Mouse (Mus musculus) C2C12 (cell line): ENCODE results near the gene Timp3. TPM values are rescaled to one million over a fixed set of nuclear protein-coding genes. Genes with fewer than 3 reads are reported as not detected.

Experiments
- H3K27me3 ChIP-seq: one replicate; pipeline ENCODE4 v1.6.1; 2011; ENCODE audit not compliant: control insufficient read depth, insufficient read depth, insufficient read length
- H3K36me3 ChIP-seq: one replicate; pipeline ENCODE4 v1.6.1; 2011; ENCODE audit not compliant: control insufficient read depth, insufficient read depth
- H3K4me3 ChIP-seq: one replicate; pipeline ENCODE4 v1.5.1; 2011; ENCODE audit warnings: mild to moderate bottlenecking, control low read depth; ENCODE audit not compliant: poor library complexity, insufficient read depth, severe bottlenecking
- H3K79me2 ChIP-seq: one replicate; pipeline ENCODE4 v1.6.1; 2011; ENCODE audit not compliant: control insufficient read depth, insufficient read depth
- H3K79me3 ChIP-seq: one replicate; pipeline ENCODE4 v1.6.1; 2011; ENCODE audit warnings: low read depth, control low read depth
- H3ac ChIP-seq: one replicate; pipeline ENCODE3; 2011; ENCODE audit warnings: low read depth; ENCODE audit not compliant: control insufficient read depth, insufficient read length
- CEBPB ChIP-seq: IDR thresholded peaks from one replicate; pipeline ENCODE4 v1.6.1; 2011; ENCODE audit warnings: low read depth, mild to moderate bottlenecking, control low read depth, moderate library complexity
- CTCF ChIP-seq: IDR thresholded peaks from one replicate; pipeline ENCODE4 v1.5.1; 2011; ENCODE audit not compliant: control insufficient read depth, insufficient read depth, insufficient read length
- FOSL1 ChIP-seq: IDR thresholded peaks from one replicate; pipeline ENCODE4 v1.8.0; 2011; ENCODE audit warnings: mild to moderate bottlenecking, low read length; ENCODE audit not compliant: poor library complexity, insufficient read depth, severe bottlenecking
- MAX ChIP-seq: IDR thresholded peaks from one replicate; pipeline ENCODE4 v1.6.1; 2011; ENCODE audit warnings: mild to moderate bottlenecking, control low read depth
- MYOD1 ChIP-seq: IDR thresholded peaks from one replicate; pipeline ENCODE4 v1.6.1; 2011; ENCODE audit warnings: low read depth; ENCODE audit not compliant: control insufficient read depth, insufficient read length
- MYOG ChIP-seq: IDR thresholded peaks from one replicate; pipeline ENCODE4 v1.6.1; 2011; ENCODE audit not compliant: control insufficient read depth, insufficient read length; ENCODE audit errors: extremely low read depth
- USF1 ChIP-seq: IDR thresholded peaks from one replicate; pipeline ENCODE4 v1.6.1; 2011; ENCODE audit warnings: low read depth, mild to moderate bottlenecking, control low read depth, moderate library complexity
- polyA plus RNA-seq: library from polyadenylated mRNA; unstranded; fragments of >200 nt; fragmentation: generic; extraction: Trizol; gene quantifications from one replicate; pipeline ENCODE4 v1.2.1, GENCODE M21; 2012; ENCODE audit warnings: missing spikeins

Timp3 gene
- polyA plus RNA-seq, 1 experiment = 57.7 TPM

- Histone ChIP-seq H3K79me3 (no peaks in the 10 kb centered on the region), H3K36me3 (no peaks in the 10 kb centered on the region), H3K4me3 (no peak overlapping the region), H3K27me3 (no peaks in the 10 kb centered on the region), H3ac (no peak overlapping the region), H3K79me2 (no peaks in the 10 kb centered on the region)
- TF ChIP-seq FOSL1 (no peak), USF1 (no peak), CEBPB (no peak), MYOD1 (no peak), MAX (no peak), CTCF (no peak), MYOG (no peak)
Measured at GRCm38 (mm10) chr10:86392399-86392798, 92.2 kb downstream of the Timp3 start.

- no peaks in the 10 kb centered on the region for H3K36me3 ChIP-seq
- H3K79me2 ChIP-seq = no peaks in the 10 kb centered on the region
- TF ChIP-seq FOSL1 (no peak), CTCF (no peak), MAX (no peak), CEBPB (no peak), MYOD1 (no peak), MYOG (no peak), USF1 (no peak)
- no peaks in the 10 kb centered on the region for H3K27me3 ChIP-seq
- no peaks in the 10 kb centered on the region for H3K79me3 ChIP-seq
- H3K4me3 ChIP-seq = no peak overlapping the region
- H3ac ChIP-seq = no peak overlapping the region
Measured at GRCm38 (mm10) chr10:86397577-86398346, 97.6 kb downstream of the Timp3 start.

GRCm38 (mm10) chr10:86398347-86398720 is 98.2 kb downstream of the Timp3 start:
- Histone ChIP-seq H3K27me3 (no peaks in the 10 kb centered on the region), H3K79me3 (no peaks in the 10 kb centered on the region), H3ac (no peak overlapping the region), H3K36me3 (no peaks in the 10 kb centered on the region), H3K4me3 (no peak overlapping the region), H3K79me2 (no peaks in the 10 kb centered on the region)
- no peak for TF ChIP-seq CTCF
- TF ChIP-seq CEBPB = no peak
- TF ChIP-seq MYOG = no peak
- TF ChIP-seq FOSL1 = no peak
- TF ChIP-seq MYOD1 = no peak
- TF ChIP-seq MAX = no peak
- TF ChIP-seq USF1 = no peak

Other genes with a start within 250 kb of the Timp3 start
- 0.20 TPM for gene Syn3, start 198.5 kb downstream of the Timp3 start, polyA plus RNA-seq